Mouse (Mus musculus): ENCODE measurements around the gene Ephb3.

DNA sequence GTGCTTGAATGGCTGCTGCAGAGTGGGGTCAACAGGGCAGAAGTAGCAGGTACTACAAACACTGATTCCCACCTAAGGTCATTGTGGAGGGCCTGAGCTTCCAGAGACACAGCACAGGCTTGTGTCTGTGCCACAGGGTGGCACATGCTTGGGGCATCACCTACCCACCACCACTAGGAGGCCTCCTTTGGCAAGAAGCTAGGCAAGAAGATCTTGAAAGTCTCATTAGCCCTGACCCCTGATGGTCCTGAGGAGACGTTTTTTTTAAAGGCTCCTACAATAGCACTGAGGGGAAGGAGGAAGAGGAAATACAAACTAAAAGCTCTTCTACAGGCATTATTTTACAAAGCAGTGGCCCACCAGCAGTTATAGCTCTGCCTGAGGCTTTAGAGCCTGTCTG is 6.0 kb upstream of the Ephb3 start:
- TF ChIP-seq CTCF (IDR thresholded peaks at IDR 0.05; ENCODE audit: low read depth) = peak; percentile 55
- TF ChIP-seq EP300 (IDR thresholded peaks at IDR 0.05; ENCODE audit: low read depth) = no peak

Data from heart, postnatal 0 days (tissue).